Mouse (Mus musculus) kidney, embryonic 16.5 days (tissue): ENCODE results near the gene Sorbs1. TPM values are rescaled to one million over a fixed set of nuclear protein-coding genes. Genes with fewer than 3 reads are reported as not detected.

Experiments used
- ATAC-seq: fragments of 200-750 bp; cut with Nextera tagmentation; 2 replicates; pipeline ENCODE4 v1.8.0; 2017; ENCODE audit warnings: moderate TSS enrichment; ENCODE audit not compliant: low FRiP score, low TSS enrichment
- H3K27ac ChIP-seq: fragments of 300-500 bp; sonication (generic); 2 replicates; pipeline ENCODE4 v1.5.1; 2014; ENCODE audit warnings: low read length
- H3K27me3 ChIP-seq: fragments of 300-500 bp; sonication (generic); 2 replicates; pipeline ENCODE4 v1.6.1; 2014; ENCODE audit warnings: low read length, control low read depth, mixed read lengths; ENCODE audit not compliant: insufficient read depth
- H3K36me3 ChIP-seq: fragments of 300-500 bp; sonication (generic); 2 replicates; pipeline ENCODE4 v1.6.1; 2014; ENCODE audit warnings: low read length, control low read depth, mixed read lengths; ENCODE audit not compliant: insufficient read depth
- H3K4me1 ChIP-seq: fragments of 300-500 bp; sonication (generic); 2 replicates; pipeline ENCODE4 v1.6.1; 2014; ENCODE audit warnings: low read length, control low read depth, mixed read lengths; ENCODE audit not compliant: insufficient read depth
- H3K4me2 ChIP-seq: fragments of 300-500 bp; sonication (generic); replicated peaks from 2 replicates; pipeline ENCODE4 v1.6.1; 2014; ENCODE audit warnings: low read depth, low read length
- H3K4me3 ChIP-seq: fragments of 300-500 bp; sonication (generic); 2 replicates; pipeline ENCODE4 v1.5.1; 2014; ENCODE audit warnings: mild to moderate bottlenecking, low read length
- H3K9ac ChIP-seq: fragments of 300-500 bp; sonication (generic); replicated peaks from 2 replicates; pipeline ENCODE4 v1.6.1; 2014; ENCODE audit warnings: low read length
- H3K9me3 ChIP-seq: fragments of 300-500 bp; sonication (generic); 2 replicates; pipeline ENCODE4 v1.6.1; 2016; ENCODE audit warnings: low read length, control low read depth
- WGBS: fragments of 180-500 bp; shearing (Covaris S2); extraction: QIAGEN DNeasy Blood & Tissue Kit; methylation state at CpG from one replicate; pipeline ENCODE4 v1.1.7; 2014; 5-methylcytosine and 5-hydroxymethylcytosine counted together
- polyA plus RNA-seq: library from polyadenylated mRNA; unstranded; fragments of >200 nt; fragmentation: Nextera tagmentation; extraction: Ambion mirVana; gene quantifications from 2 replicates; pipeline ENCODE4 v1.2.1, GENCODE M21; 2015

The Sorbs1 gene
- polyA plus RNA-seq, 1 experiment from 2014 or later = 60.1 TPM

- H3K4me1 ChIP-seq = peaks cover 3% of the 10 kb centered on the region; the same call in 1 of the 2 replicates
- H3K4me3 ChIP-seq = no peak overlapping the region
- H3K27me3 ChIP-seq = no peaks in the 10 kb centered on the region
- WGBS = 84% methylated on average over 14 of the region's 14 CpGs
- H3K4me2 ChIP-seq = no peak overlapping the region
- H3K36me3 ChIP-seq = 0 out of 2 replicates have a peak, but pooled peaks cover 2% of the 10 kb centered on the region
- H3K27ac ChIP-seq = no peak overlapping the region
- ATAC-seq = no peak
- H3K9ac ChIP-seq = no peak overlapping the region
- H3K9me3 ChIP-seq = no peaks in the 10 kb centered on the region
Observed at GRCm38 (mm10) chr19:40377632-40378031, 135.9 kb downstream of the Sorbs1 start.

- peaks cover 3% of the 10 kb centered on the region; the same call in 1 of the 2 replicates for H3K4me1 ChIP-seq
- no peak overlapping the region for H3K27ac ChIP-seq
- H3K9me3 ChIP-seq = no peaks in the 10 kb centered on the region
- no peaks in the 10 kb centered on the region for H3K27me3 ChIP-seq
- no peak overlapping the region for H3K4me2 ChIP-seq
- 0 out of 2 replicates have a peak, but pooled peaks cover 2% of the 10 kb centered on the region for H3K36me3 ChIP-seq
- no peak overlapping the region for H3K4me3 ChIP-seq
- 55% methylated on average over 21 of the region's 21 CpGs for WGBS
- peak; percentile 57 for ATAC-seq
- no peak overlapping the region for H3K9ac ChIP-seq
Observed at GRCm38 (mm10) chr19:40376566-40377281, 136.9 kb downstream of the Sorbs1 start.

DNA sequence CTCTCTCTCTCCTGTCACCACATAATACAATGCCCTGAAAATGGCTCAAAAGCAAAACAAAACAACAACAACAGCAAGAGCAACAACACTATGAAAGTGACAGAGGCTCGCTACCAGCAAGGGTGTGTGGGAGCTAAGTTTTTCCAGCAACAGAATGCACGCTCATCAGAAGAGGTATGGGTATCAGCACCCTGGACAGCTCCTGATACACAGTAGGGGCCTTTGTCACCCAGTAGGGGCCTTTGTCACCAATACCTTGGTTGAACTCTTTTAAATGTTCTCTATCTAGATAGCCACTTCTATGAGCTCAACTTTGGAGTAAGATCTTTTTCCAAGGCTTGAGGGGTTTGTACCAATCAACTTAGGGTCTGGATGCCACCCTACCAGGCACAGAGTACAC lies 138.9 kb downstream of the Sorbs1 start:
- no peak for ATAC-seq
- H3K4me1 ChIP-seq = peaks cover 8% of the 10 kb centered on the region; the same call in 1 of the 2 replicates
- no peaks in the 10 kb centered on the region for H3K27me3 ChIP-seq
- no peak overlapping the region for H3K9ac ChIP-seq
- 91% methylated on average over 2 of the region's 2 CpGs for WGBS
- no peaks in the 10 kb centered on the region for H3K36me3 ChIP-seq
- H3K9me3 ChIP-seq = no peaks in the 10 kb centered on the region
- H3K4me2 ChIP-seq = no peak overlapping the region
- no peak overlapping the region for H3K4me3 ChIP-seq
- H3K27ac ChIP-seq = no peak overlapping the region

- Histone ChIP-seq H3K27ac (no peak overlapping the region), H3K9ac (no peak overlapping the region), H3K9me3 (no peaks in the 10 kb centered on the region), H3K36me3 (no peaks in the 10 kb centered on the region), H3K4me2 (no peak overlapping the region), H3K27me3 (no peaks in the 10 kb centered on the region), H3K4me3 (no peak overlapping the region), H3K4me1 (peaks cover 8% of the 10 kb centered on the region; the same call in 1 of the 2 replicates)
- no peak for ATAC-seq
- WGBS = 95% methylated on average over 5 of the region's 5 CpGs
Observed at GRCm38 (mm10) chr19:40372679-40373078, 140.9 kb downstream of the Sorbs1 start.

- no peaks in the 10 kb centered on the region for H3K36me3 ChIP-seq
- ATAC-seq = no peak
- H3K27ac ChIP-seq = no peak overlapping the region
- 80% methylated on average over 4 of the region's 4 CpGs for WGBS
- no peak overlapping the region for H3K9ac ChIP-seq
- H3K4me2 ChIP-seq = no peak overlapping the region
- no peaks in the 10 kb centered on the region for H3K9me3 ChIP-seq
- peaks cover 10% of the 10 kb centered on the region for H3K4me1 ChIP-seq
- H3K27me3 ChIP-seq = no peaks in the 10 kb centered on the region
- no peak overlapping the region for H3K4me3 ChIP-seq
Observed at GRCm38 (mm10) chr19:40371866-40372265, 141.7 kb downstream of the Sorbs1 start.

GRCm38 (mm10) chr19:40369852-40370811 lies 143.4 kb downstream of the Sorbs1 start:
- ATAC-seq = peak; percentile 60; the same call in 1 of the 2 replicates
- Histone ChIP-seq H3K9ac (no peak overlapping the region), H3K9me3 (no peaks in the 10 kb centered on the region), H3K4me3 (no peak overlapping the region), H3K4me2 (no peak overlapping the region), H3K36me3 (peaks cover under 1% of the 10 kb centered on the region; the same call in 1 of the 2 replicates), H3K4me1 (peaks cover 22% of the 10 kb centered on the region), H3K27ac (no peak overlapping the region), H3K27me3 (no peaks in the 10 kb centered on the region)
- 51% methylated on average over 18 of the region's 18 CpGs for WGBS

DNA sequence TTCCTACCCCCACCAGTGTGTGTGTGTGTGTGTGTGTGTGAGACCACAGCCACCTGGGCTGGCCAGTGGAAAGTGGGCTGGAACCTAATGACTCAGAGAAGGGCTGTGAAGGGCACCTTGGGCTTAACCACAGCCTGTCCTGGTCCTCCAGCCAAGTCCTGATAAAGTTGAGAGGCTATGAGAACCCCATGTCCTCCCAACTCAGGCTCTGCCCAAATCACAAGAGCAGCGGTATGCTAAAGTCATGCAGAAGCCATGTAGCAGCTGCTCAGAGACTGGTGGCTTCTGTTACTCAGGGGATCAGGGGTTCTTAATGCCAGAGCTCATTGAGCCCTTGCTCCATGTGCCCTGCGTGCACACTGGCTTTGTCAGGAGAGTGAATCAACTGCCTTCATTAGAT lies 145.1 kb downstream of the Sorbs1 start:
- Histone ChIP-seq H3K27me3 (no peaks in the 10 kb centered on the region), H3K4me2 (no peak overlapping the region), H3K9ac (no peak overlapping the region), H3K27ac (no peak overlapping the region), H3K4me3 (no peak overlapping the region), H3K4me1 (peaks cover 22% of the 10 kb centered on the region), H3K9me3 (peaks cover 1% of the 10 kb centered on the region; the same call in 1 of the 2 replicates), H3K36me3 (peaks cover 15% of the 10 kb centered on the region)
- 95% methylated on average over 2 of the region's 2 CpGs for WGBS
- no peak for ATAC-seq

DNA sequence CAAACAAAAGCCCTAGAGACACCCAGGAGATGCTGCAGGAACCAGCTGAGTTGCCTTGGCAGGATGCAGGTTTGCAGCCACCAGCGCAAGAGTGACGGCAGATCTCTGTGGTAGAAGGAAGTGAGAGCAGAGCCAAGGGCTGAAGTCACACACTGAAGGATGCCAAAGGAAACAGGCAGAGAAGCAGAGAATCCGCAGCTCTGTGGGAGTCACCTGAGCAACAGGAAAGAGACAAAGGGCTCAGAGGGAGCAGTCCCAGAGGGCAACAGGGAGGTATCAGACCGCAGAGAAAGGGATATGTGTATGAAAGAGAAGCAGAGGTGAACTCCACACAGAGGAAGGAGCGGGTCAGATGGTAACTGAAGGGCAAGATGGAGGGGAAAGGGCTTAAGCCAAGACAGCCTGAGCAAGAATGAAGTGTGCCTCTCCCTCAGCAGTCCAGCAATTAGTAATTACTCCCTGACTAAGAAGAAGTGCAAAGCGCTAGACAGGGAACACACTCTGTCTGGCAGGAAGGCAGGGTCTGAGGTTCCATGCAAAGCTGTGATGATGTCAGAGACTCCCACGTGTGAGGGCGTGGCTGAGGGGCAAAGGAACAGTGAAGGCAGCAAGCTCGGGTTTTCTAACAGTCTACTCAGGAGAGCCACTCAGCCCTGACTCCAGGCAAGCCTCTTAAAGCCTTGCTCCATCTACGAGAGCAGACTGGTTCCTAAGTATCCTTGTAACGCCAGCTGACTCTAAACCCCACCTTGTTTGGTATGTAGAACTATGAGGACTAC lies 147.2 kb downstream of the Sorbs1 start:
- Histone ChIP-seq H3K9ac (no peak overlapping the region), H3K9me3 (peaks cover 3% of the 10 kb centered on the region; the same call in 1 of the 2 replicates), H3K4me3 (no peak overlapping the region), H3K27me3 (no peaks in the 10 kb centered on the region), H3K36me3 (peaks cover 20% of the 10 kb centered on the region), H3K27ac (peak overlapping the region; percentile 57; the same call in 1 of the 2 replicates), H3K4me2 (peak overlapping the region; percentile 23; the same call in 1 of the 2 replicates), H3K4me1 (peaks cover 22% of the 10 kb centered on the region)
- peak; percentile 92 for ATAC-seq
- WGBS = 18% methylated on average over 11 of the region's 11 CpGs

DNA sequence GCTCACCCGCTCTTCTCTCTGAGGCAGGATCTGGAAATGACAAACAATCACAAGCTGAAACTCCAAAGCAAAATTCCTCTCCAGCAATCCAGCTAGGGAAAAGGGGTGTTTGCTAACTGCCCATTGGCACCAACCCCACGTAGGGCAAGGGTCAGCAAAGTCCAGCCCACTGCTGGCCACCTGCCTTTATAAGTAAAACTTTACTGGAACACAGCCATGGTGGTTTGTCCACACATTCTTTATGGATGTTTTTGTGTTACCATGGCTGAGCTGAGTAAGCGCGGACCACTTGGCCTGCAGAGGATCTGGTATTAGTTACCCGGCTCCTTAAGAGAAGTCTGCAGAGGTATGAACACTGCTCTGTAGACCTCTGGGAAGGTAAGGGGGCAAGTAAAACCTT lies 148.4 kb downstream of the Sorbs1 start:
- no peak overlapping the region for H3K4me3 ChIP-seq
- peaks cover 20% of the 10 kb centered on the region for H3K36me3 ChIP-seq
- no peak overlapping the region for H3K27ac ChIP-seq
- H3K9ac ChIP-seq = no peak overlapping the region
- no peak for ATAC-seq
- no peaks in the 10 kb centered on the region for H3K27me3 ChIP-seq
- 88% methylated on average over 5 of the region's 5 CpGs for WGBS
- no peak overlapping the region for H3K4me2 ChIP-seq
- H3K9me3 ChIP-seq = peaks cover 3% of the 10 kb centered on the region; the same call in 1 of the 2 replicates
- H3K4me1 ChIP-seq = peaks cover 17% of the 10 kb centered on the region
